Mouse (Mus musculus) right cerebral cortex, postnatal 36 days (tissue): ENCODE data around the gene Tmem135.

Source experiments
- DNase-seq, 2 experiments: peaks; one replicate each; pipeline ENCODE4 v3.0.0; 2022; ENCODE audit warnings: low spot score in 2 of 2, mixed read lengths in 1 of 2

Gene Tmem135

GRCm38 (mm10) chr7:89181285-89181684, 222.7 kb downstream of the Tmem135 start:
- no peak for DNase-seq

GRCm38 (mm10) chr7:89178601-89179000, 225.4 kb downstream of the Tmem135 start:
- peak; percentile 30 to 45 for DNase-seq

GRCm38 (mm10) chr7:89177926-89178325, 226.1 kb downstream of the Tmem135 start:
- DNase-seq: no peak

- DNase-seq: no peak
These were observed 229.6 kb downstream of the Tmem135 start for GRCm38 (mm10) chr7:89174430-89174829.

- DNase-seq: no peak
These were observed 231.0 kb downstream of the Tmem135 start for GRCm38 (mm10) chr7:89173018-89173417.

GRCm38 (mm10) chr7:89171790-89172467, 232.1 kb downstream of the Tmem135 start:
- DNase-seq: no peak

GRCm38 (mm10) chr7:89168606-89169005, 235.4 kb downstream of the Tmem135 start:
- peak; percentile 34 to 51 for DNase-seq

GRCm38 (mm10) chr7:89165528-89165927, 238.5 kb downstream of the Tmem135 start:
- no peak for DNase-seq

- no peak for DNase-seq
These were observed 242.2 kb downstream of the Tmem135 start for GRCm38 (mm10) chr7:89161610-89162378.

- no peak for DNase-seq
These were observed 246.7 kb downstream of the Tmem135 start for GRCm38 (mm10) chr7:89157356-89157755.

- no peak for DNase-seq
These were observed 247.4 kb downstream of the Tmem135 start for GRCm38 (mm10) chr7:89156629-89157028.

- no peak for DNase-seq
These were observed 248.3 kb downstream of the Tmem135 start for GRCm38 (mm10) chr7:89155741-89156140.

GRCm38 (mm10) chr7:89155223-89155622, 248.8 kb downstream of the Tmem135 start:
- DNase-seq: no peak

- no peak for DNase-seq
These were observed 252.7 kb downstream of the Tmem135 start for GRCm38 (mm10) chr7:89151345-89151744.

- DNase-seq: no peak
These were observed 263.3 kb downstream of the Tmem135 start for GRCm38 (mm10) chr7:89140640-89141300.

GRCm38 (mm10) chr7:89134884-89135511, 269.0 kb downstream of the Tmem135 start:
- no peak for DNase-seq

- DNase-seq: peak; percentile 27 to 37
These were observed 277.7 kb downstream of the Tmem135 start for GRCm38 (mm10) chr7:89126063-89126882.

GRCm38 (mm10) chr7:89116261-89116664, 287.8 kb downstream of the Tmem135 start:
- no peak for DNase-seq

- no peak for DNase-seq
These were observed 288.4 kb downstream of the Tmem135 start for GRCm38 (mm10) chr7:89115633-89116032.

- no peak for DNase-seq
These were observed 297.6 kb downstream of the Tmem135 start for GRCm38 (mm10) chr7:89106421-89106820.

GRCm38 (mm10) chr7:89099756-89100155, 304.3 kb downstream of the Tmem135 start:
- DNase-seq: no peak
